Mouse (Mus musculus) heart, embryonic 10.5 days (tissue): Measurements from ENCODE around the gene Vpreb3. TPM values are rescaled to one million over a fixed set of nuclear protein-coding genes. Genes with fewer than 3 reads are reported as not detected.
"Not testable (repeated sequence)": the region's sequence is repeated elsewhere in the genome, so short reads cannot be mapped to it uniquely, and the experiment has no call there.

ENCODE experiments used
- DNase-seq: peaks from one replicate; pipeline ENCODE4 v3.0.0-alpha.2; 2017; ENCODE audit warnings: low spot score
- H3K27ac ChIP-seq: fragments of 300-500 bp; sonication (generic); 2 replicates; pipeline ENCODE4 v1.5.1; 2016; ENCODE audit warnings: mild to moderate bottlenecking
- H3K27me3 ChIP-seq: fragments of 300-500 bp; sonication (generic); 2 replicates; pipeline ENCODE4 v1.6.1; 2016; ENCODE audit warnings: mild to moderate bottlenecking; ENCODE audit not compliant: poor library complexity, insufficient read depth, severe bottlenecking
- H3K36me3 ChIP-seq: fragments of 300-500 bp; sonication (generic); 2 replicates; pipeline ENCODE4 v1.6.1; 2016; ENCODE audit warnings: mild to moderate bottlenecking, moderate library complexity
- H3K4me1 ChIP-seq: fragments of 300-500 bp; sonication (generic); 2 replicates; pipeline ENCODE4 v1.6.1; 2016; ENCODE audit warnings: mild to moderate bottlenecking
- H3K4me3 ChIP-seq: fragments of 300-500 bp; sonication (generic); 2 replicates; pipeline ENCODE4 v1.5.1; 2016; ENCODE audit warnings: mild to moderate bottlenecking, moderate library complexity
- H3K9me3 ChIP-seq: fragments of 300-500 bp; sonication (generic); 2 replicates; pipeline ENCODE4 v1.6.1; 2016; ENCODE audit warnings: mild to moderate bottlenecking, moderate library complexity
- WGBS: fragments of 180-500 bp; shearing (Covaris S2); methylation state at CpG from one replicate; pipeline ENCODE4 v1.1.7; 2016; 5-methylcytosine and 5-hydroxymethylcytosine counted together
- polyA plus RNA-seq: library from polyadenylated mRNA; unstranded; fragments of >200 nt; fragmentation: Nextera tagmentation; extraction: Ambion mirVana; gene quantifications from 2 replicates; pipeline ENCODE4 v1.2.1, GENCODE M21; 2016

The Vpreb3 gene
- polyA plus RNA-seq, 1 experiment from 2014 or later, result 0.83 TPM

DNA sequence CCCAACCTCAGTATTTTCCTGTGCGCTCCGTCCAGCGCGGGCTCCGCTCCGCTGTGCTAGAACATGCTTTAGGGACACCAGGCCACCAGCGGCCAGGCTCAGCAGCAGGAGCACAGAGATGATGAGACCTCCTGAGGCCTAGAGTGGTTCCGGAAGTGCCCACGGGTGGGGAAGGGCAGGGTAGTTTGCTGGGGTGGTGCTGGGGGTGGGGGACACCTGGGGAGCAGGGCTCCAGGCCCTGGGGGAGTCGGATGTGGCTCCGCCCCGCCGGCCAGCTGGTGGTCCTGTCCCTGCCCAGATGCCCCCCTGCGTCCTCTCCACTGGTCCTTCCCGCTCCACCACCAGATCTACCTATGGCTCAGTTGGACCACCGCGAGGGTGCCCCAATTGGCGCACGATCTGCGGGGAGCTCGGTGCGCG, 7.9 kb downstream of the Vpreb3 start:
- DNase-seq, result no peak
- Histone ChIP-seq H3K27ac (peak overlapping the region; percentile 77), H3K27me3 (peaks cover 28% of the 10 kb centered on the region), H3K9me3 (no peaks in the 10 kb centered on the region), H3K4me3 (peak overlapping the region; percentile 70), H3K36me3 (no peaks in the 10 kb centered on the region), H3K4me1 (peaks cover 18% of the 10 kb centered on the region)
- WGBS, result 1% methylated on average over 23 of the region's 23 CpGs

DNA sequence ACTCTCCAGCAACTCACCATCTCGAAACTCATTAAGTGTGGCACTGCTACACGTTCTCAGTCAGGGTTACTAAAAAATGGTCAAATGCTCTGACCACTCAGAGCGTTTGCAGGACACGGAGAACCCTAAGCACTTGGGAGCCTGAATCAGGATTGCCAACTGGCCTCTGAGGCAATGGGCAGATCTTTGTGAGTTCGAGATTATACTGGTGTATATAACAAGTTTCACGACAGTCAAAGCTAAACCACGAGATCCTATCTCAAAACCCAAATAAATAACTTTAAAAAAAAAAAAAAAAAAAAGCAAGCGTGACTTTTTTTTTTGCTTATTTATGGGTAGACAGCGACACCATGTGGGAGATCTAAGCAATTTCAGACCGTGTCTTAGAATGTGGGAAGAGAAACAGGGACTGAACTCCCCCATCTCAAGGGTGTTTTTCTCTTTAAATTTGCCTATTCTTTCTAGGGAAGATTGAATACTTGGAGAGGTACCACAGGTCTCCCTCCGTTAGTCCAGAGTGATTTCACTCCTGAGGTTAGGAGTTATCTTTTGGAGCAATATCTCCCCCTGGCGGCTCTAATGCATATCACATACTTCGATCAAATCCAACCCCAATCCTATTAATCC, 8.7 kb downstream of the Vpreb3 start:
- peak overlapping the region; percentile 77; the same call in 1 of the 2 replicates for H3K27ac ChIP-seq
- H3K4me1 ChIP-seq, result peaks cover 18% of the 10 kb centered on the region
- H3K4me3 ChIP-seq, result peak overlapping the region; percentile 70
- no peaks in the 10 kb centered on the region for H3K36me3 ChIP-seq
- no peaks in the 10 kb centered on the region for H3K9me3 ChIP-seq
- peaks cover 28% of the 10 kb centered on the region for H3K27me3 ChIP-seq
- WGBS, result 3% methylated on average over 13 of the region's 13 CpGs
- no peak for DNase-seq

DNA sequence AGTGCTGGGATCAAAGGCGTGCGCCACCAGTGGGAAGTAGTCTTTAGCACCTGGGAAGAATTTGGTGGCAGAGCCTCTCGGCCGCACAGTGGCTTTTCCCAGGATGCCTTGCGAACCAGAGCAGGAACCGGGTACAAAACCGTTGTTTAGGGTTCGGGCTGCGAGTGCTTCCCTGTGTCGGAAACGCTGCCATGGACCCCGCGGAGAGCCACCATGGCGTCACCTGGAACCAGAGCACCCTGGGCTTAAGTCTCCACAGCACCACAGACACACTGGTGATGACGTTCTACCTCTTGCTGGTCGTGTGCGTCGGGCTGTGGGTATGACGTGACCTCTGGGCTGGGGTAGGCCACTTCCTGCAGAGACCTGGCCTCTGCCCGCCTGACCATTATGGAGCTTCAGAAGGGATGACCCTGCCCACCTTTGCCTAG, 11.5 kb downstream of the Vpreb3 start, which contains the start of gene Gm5134:
Gene Gm5134, plus strand, starts transcription at position 134 of the 431 bp plus-strand sequence.
- Histone ChIP-seq H3K27me3 (peaks cover 22% of the 10 kb centered on the region), H3K4me1 (peaks cover 18% of the 10 kb centered on the region), H3K36me3 (no peaks in the 10 kb centered on the region), H3K4me3 (peak within 1 kb of the TSS; percentile 45), H3K9me3 (no peaks in the 10 kb centered on the region), H3K27ac (peak within 1 kb of the TSS; percentile 48; the same call in 1 of the 2 replicates)
- no peak for DNase-seq
- WGBS, result 22% methylated on average over 20 of the region's 20 CpGs

DNA sequence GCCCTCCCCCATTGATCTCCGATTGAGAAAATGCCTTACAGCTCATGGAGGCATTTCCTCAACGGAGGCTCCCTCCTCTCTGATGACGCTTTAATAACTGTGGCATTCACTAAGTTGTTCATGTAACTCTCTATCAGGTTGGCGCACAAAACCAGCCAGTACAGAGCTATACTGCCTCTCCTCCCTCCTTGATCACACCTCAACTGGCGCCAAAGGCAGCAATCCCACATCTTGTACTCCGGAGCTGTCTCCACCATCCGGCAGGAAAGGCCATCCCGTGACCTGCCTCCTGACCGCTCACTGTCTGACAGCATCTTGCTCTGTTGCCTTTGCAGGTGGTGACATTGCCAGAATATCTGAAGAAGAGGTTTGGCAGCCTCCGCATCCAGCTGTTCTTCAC, 31.0 kb downstream of the Vpreb3 start:
- no peaks in the 10 kb centered on the region for H3K27me3 ChIP-seq
- no peaks in the 10 kb centered on the region for H3K36me3 ChIP-seq
- 84% methylated on average over 10 of the region's 10 CpGs for WGBS
- no peak overlapping the region for H3K27ac ChIP-seq
- 0 out of 2 replicates have a peak, but pooled peaks cover 2% of the 10 kb centered on the region for H3K9me3 ChIP-seq
- no peak for DNase-seq
- no peak overlapping the region for H3K4me3 ChIP-seq
- H3K4me1 ChIP-seq, result no peaks in the 10 kb centered on the region

DNA sequence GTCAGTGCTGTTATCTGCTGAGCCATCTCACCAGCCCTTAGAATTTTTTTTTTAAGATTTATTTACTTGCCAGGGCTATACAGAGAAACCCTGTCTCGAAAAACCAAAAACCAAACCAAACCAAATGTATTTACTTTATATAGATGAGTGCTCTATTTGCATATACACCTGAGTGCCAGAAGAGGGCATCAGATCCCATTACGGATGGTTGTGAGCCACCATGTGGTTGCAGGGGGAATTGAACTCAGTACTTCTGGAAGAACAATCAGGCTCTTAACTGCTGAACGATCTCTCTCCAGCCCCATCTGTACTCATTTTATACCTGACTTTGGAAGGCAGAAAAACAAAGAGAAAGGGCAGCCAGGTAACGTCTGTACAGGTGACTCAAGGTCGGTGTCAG, 32.4 kb downstream of the Vpreb3 start:
- H3K4me1 ChIP-seq, result no peaks in the 10 kb centered on the region
- DNase-seq, result no peak
- H3K27ac ChIP-seq, result no peak overlapping the region
- H3K9me3 ChIP-seq, result 0 out of 2 replicates have a peak, but pooled peaks cover 2% of the 10 kb centered on the region
- no peak overlapping the region for H3K4me3 ChIP-seq
- no peaks in the 10 kb centered on the region for H3K36me3 ChIP-seq
- H3K27me3 ChIP-seq, result no peaks in the 10 kb centered on the region
- 71% methylated on average over 5 of the region's 5 CpGs for WGBS

DNA sequence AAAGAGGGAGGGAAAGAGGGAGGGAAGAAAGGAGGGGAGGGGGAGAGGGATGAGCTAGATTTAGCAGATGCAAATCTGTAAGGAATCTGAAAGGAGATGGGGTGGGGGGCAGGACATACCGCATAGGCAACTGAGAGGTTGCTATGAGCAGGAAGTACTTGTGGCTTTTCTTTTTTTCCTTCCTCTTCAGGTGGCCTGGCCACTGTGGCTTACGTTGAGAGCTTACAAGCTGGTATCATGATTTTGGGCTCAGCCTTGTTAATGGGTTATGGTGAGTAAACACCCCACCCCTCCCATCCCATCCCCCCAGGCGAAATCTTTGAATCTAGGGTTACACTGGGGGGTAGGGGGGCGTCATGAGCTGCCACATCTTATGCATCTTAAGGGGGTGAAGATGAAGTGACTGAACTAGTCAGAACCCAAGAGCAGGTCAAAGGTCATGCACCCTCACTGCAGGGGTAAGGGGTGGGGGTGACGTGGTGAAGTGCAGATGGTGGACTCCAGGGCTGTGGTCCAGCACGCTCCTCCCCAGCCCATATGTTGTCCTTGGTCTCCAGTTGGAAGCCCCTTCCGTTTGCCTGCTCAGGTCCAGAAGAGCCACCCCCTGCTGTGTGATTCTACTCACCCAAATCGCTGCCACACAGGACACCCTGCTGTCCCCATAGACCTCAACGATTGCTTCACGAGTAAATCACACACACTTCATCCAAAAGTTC, 35.4 kb downstream of the Vpreb3 start:
- no peak for DNase-seq
- Histone ChIP-seq H3K36me3 (no peaks in the 10 kb centered on the region), H3K27me3 (no peaks in the 10 kb centered on the region), H3K9me3 (no peaks in the 10 kb centered on the region), H3K4me3 (no peak overlapping the region), H3K27ac (no peak overlapping the region), H3K4me1 (no peaks in the 10 kb centered on the region)
- WGBS, result 38% methylated on average over 10 of the region's 10 CpGs

DNA sequence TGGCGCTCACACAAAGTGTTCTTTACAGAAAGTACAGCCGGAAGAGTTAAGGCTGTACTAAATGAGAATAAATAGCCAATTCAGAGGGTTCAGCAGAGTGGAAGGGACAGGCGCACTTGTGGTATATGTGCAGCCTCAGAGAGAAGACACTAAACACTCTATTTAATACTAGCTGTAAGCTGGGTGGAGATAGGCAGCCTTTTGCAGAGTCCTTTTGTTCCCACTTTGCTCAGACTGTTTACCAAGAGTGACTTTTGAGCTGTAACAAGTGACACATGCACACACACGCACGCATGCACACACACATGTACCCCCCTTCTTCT, 35.9 kb downstream of the Vpreb3 start:
- Histone ChIP-seq H3K4me3 (no peak overlapping the region), H3K36me3 (no peaks in the 10 kb centered on the region), H3K27me3 (no peaks in the 10 kb centered on the region), H3K9me3 (no peaks in the 10 kb centered on the region), H3K27ac (no peak overlapping the region), H3K4me1 (no peaks in the 10 kb centered on the region)
- no peak for DNase-seq
- WGBS, result 86% methylated on average over 5 of the region's 5 CpGs

DNA sequence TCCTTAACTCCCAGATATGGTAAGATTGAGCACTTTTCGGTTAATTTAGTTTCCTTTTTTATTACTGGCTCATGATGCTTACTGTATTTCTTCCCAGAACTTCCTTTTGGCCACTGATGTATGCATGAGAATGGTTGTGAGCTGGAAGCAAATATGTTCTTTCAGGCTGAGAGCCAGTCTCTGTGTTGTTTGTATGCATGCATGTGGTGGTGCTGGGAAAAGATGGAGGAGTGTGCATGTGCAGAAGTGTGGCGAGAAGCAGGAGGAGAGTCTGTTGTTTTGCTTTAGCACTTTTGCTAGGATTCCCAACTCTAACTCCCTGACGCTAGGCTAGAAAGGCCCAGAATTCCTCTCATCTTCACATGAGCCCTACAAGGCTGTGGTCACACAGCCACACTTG, 36.6 kb downstream of the Vpreb3 start:
- Histone ChIP-seq H3K27me3 (no peaks in the 10 kb centered on the region), H3K4me1 (no peaks in the 10 kb centered on the region), H3K9me3 (no peaks in the 10 kb centered on the region), H3K27ac (no peak overlapping the region), H3K4me3 (no peak overlapping the region), H3K36me3 (no peaks in the 10 kb centered on the region)
- WGBS, result 84% methylated on average over 3 of the region's 3 CpGs
- no peak for DNase-seq

DNA sequence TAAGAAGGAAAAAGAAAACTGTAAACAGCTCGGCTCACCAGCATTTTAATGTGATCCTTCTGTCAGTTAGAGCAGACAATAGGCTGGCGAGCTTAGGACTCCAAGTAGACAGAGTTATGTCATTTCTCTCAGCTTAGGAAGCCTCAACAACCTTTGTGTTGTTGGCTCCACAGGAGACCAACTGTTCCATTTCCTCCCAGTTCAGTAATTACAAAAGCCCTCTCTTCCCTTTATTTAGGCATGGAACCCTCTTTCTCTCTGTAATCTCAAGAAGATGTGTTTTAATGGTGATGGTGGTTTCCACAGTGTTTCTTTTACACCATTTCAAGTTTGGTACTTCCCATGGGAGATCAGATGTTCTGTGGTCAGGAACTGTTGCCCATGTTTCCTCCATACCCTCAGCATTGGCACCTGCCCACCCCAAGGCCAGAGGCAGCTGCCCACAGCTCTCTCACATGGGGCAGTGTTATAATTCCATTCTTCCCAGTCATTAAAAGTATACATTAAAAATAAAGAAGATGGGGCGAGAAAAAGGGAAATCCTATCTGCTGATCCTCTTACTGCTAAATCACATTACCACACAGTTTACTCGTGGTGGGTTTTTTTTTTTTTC, 47.7 kb downstream of the Vpreb3 start:
- H3K27ac ChIP-seq, result no peak overlapping the region
- WGBS, result 70% methylated on average over 4 of the region's 4 CpGs
- 0 out of 2 replicates have a peak, but pooled peaks cover 7% of the 10 kb centered on the region for H3K27me3 ChIP-seq
- no peaks in the 10 kb centered on the region; the same call in 1 of the 2 replicates for H3K4me1 ChIP-seq
- no peak overlapping the region for H3K4me3 ChIP-seq
- no peaks in the 10 kb centered on the region for H3K36me3 ChIP-seq
- DNase-seq, result no peak
- H3K9me3 ChIP-seq, result no peaks in the 10 kb centered on the region

DNA sequence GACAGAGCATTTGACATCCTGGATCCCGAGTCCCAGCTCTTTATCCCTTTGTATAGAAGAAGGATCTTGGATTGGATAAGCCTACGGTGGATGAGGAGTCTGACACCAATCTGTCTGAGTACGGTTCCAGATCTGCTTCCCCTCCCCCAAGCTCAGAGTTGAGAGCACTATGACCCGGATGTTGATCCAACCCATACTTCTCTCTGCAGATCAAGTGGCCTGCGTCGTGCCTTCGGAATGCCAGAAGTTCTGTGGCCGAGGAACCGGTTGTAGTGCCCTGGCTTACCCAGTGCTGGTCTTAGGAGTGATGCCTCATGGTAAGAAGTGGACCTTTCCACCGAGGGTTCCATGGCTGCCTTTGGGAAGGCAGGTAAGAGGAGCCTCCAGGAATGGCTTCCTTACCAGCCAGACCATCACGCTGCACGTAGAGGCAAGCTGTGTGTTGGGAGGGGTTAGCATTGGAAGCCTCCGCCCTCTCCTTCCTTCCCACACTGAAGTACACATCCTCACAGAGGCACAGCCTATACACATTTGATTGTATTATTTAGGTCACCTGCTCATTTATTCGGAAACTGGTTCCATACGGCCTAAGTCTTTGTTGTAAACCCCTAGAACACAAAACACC, 50.9 kb downstream of the Vpreb3 start:
- no peaks in the 10 kb centered on the region for H3K36me3 ChIP-seq
- 79% methylated on average over 15 of the region's 15 CpGs for WGBS
- H3K4me1 ChIP-seq, result peaks cover 4% of the 10 kb centered on the region
- H3K4me3 ChIP-seq, result no peak overlapping the region
- H3K27ac ChIP-seq, result no peak overlapping the region
- H3K27me3 ChIP-seq, result 0 out of 2 replicates have a peak, but pooled peaks cover 9% of the 10 kb centered on the region
- no peak for DNase-seq
- no peaks in the 10 kb centered on the region for H3K9me3 ChIP-seq

DNA sequence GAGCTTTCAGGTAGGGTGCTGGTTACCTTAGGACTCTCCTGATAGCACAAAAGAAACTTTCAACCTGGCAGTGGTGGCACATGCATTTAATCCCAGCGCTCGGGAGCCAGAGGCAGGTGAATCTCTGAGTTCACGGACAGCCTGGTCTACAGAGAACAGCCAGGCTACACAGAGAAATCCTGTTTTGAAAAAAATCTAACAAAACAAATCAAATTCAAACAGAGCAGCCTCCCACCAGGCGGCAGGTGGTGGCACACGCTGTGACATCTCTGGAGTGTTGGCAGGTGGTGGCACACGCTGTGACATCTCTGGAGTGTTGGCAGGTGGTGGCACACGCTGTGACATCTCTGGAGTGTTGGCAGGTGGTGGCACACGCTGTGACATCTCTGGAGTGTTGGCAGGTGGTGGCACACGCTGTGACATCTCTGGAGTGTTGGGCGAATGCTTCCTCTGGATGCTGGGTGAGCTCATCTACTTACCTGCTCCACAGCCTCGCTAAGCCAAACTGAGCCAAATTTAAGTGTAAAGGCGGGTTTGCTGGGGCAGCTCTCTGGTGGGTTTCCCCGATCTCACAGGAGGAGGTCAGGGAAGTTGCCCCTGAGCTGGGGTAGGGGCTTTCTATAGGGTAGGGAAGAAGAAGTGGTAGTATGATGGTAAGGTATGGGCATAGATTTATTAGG, 51.8 kb downstream of the Vpreb3 start:
- H3K4me3 ChIP-seq, H3K27me3 ChIP-seq, DNase-seq, H3K9me3 ChIP-seq, H3K4me1 ChIP-seq, H3K36me3 ChIP-seq, H3K27ac ChIP-seq: not testable (repeated sequence)
- WGBS, result 72% methylated on average over 12 of the region's 13 CpGs

DNA sequence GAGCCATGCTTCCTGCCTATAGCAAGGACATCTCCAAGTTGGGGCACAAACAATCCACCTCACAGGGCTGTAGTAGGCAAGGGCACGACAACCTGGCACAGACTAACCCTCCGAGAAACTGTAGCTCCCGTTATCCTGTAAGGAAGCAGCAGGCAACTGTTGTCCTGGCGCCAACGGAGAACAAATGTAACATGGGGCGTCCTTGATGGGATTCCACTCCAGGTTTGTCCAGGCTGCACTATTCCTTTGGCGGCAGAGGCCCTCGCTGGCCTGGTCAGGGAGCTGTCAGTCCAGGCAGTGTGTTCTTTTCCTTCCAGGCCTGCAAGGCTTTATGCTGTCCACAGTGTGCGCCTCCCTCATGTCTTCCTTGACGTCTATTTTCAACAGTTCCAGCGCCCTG, 52.6 kb downstream of the Vpreb3 start:
- 0 out of 2 replicates have a peak, but pooled peaks cover 9% of the 10 kb centered on the region for H3K27me3 ChIP-seq
- 80% methylated on average over 11 of the region's 11 CpGs for WGBS
- H3K4me1 ChIP-seq, result peaks cover 4% of the 10 kb centered on the region
- DNase-seq, result no peak
- no peak overlapping the region for H3K4me3 ChIP-seq
- H3K9me3 ChIP-seq, result no peaks in the 10 kb centered on the region
- no peak overlapping the region for H3K27ac ChIP-seq
- H3K36me3 ChIP-seq, result no peaks in the 10 kb centered on the region
